Mouse (Mus musculus): ENCODE data around the gene Sptbn1. TPM values are rescaled to one million over a fixed set of nuclear protein-coding genes. Genes with fewer than 3 reads are reported as not detected.

Sptbn1 gene
- polyA plus RNA-seq, 1 experiment from 2014 or later = 215 TPM

GRCm38 (mm10) chr11:30131640-30132039 is 136.3 kb downstream of the Sptbn1 start:
- peaks cover 100% of the 10 kb centered on the region for H3K36me3 ChIP-seq (ENCODE audit: control insufficient read depth, insufficient read depth, low read length)
- peak overlapping the region in 1 of 2 experiments; percentile 30; a peak in 1 of 4 replicates for H3K27ac ChIP-seq (replicated peaks in 1 of 2; ENCODE audit: control insufficient read depth in 1 of 2, insufficient read depth in 1 of 2, low read depth in 2 of 2, low read length in 2 of 2)
- H3K4me1 ChIP-seq (ENCODE audit: control insufficient read depth in 2 of 2, insufficient read depth in 2 of 2, low read length in 2 of 2) = no peaks in the 10 kb centered on the region; a peak in 1 of 4 replicates
- H3K27me3 ChIP-seq (ENCODE audit: control insufficient read depth, insufficient read depth, low read length) = no peaks in the 10 kb centered on the region
- H3K4me2 ChIP-seq (ENCODE audit: low read length) = no peak overlapping the region
- no peaks in the 10 kb centered on the region for H3K9me3 ChIP-seq (ENCODE audit: control insufficient read depth, low read length)
- no peak; the same call in 1 of the 2 replicates for ATAC-seq (ENCODE audit: insufficient number of reproducible peaks, insufficient read depth, low FRiP score, low read depth)
- no peak overlapping the region for H3K9ac ChIP-seq (ENCODE audit: low read length)
- H3K4me3 ChIP-seq (ENCODE audit: control insufficient read depth in 1 of 2, insufficient read depth in 1 of 2, low read depth in 1 of 2, low read length in 2 of 2) = no peak overlapping the region
- 49% methylated on average over 4 of the region's 4 CpGs for WGBS

- Histone ChIP-seq H3K27me3 (ENCODE audit: control insufficient read depth, insufficient read depth, low read length) (no peaks in the 10 kb centered on the region), H3K27ac (replicated peaks in 1 of 2; ENCODE audit: control insufficient read depth in 1 of 2, insufficient read depth in 1 of 2, low read depth in 2 of 2, low read length in 2 of 2) (no peak overlapping the region), H3K36me3 (ENCODE audit: control insufficient read depth, insufficient read depth, low read length) (peaks cover 100% of the 10 kb centered on the region), H3K4me2 (ENCODE audit: low read length) (no peak overlapping the region), H3K4me1 (ENCODE audit: control insufficient read depth in 2 of 2, insufficient read depth in 2 of 2, low read length in 2 of 2) (no peaks in the 10 kb centered on the region; a peak in 1 of 4 replicates), H3K4me3 (ENCODE audit: control insufficient read depth in 1 of 2, insufficient read depth in 1 of 2, low read depth in 1 of 2, low read length in 2 of 2) (no peak overlapping the region), H3K9ac (ENCODE audit: low read length) (no peak overlapping the region), H3K9me3 (ENCODE audit: control insufficient read depth, low read length) (no peaks in the 10 kb centered on the region)
- WGBS = 93% methylated on average over 7 of the region's 7 CpGs
- ATAC-seq (ENCODE audit: insufficient number of reproducible peaks, insufficient read depth, low FRiP score, low read depth) = no peak
Measured at GRCm38 (mm10) chr11:30129339-30129738, 138.6 kb downstream of the Sptbn1 start.

GRCm38 (mm10) chr11:30126840-30127239 is 141.1 kb downstream of the Sptbn1 start:
- H3K4me2 ChIP-seq (ENCODE audit: low read length) = no peak overlapping the region
- H3K4me3 ChIP-seq (ENCODE audit: control insufficient read depth in 1 of 2, insufficient read depth in 1 of 2, low read depth in 1 of 2, low read length in 2 of 2) = no peak overlapping the region
- 90% methylated on average over 1 of the region's 1 CpGs for WGBS
- H3K9me3 ChIP-seq (ENCODE audit: control insufficient read depth, low read length) = no peaks in the 10 kb centered on the region
- H3K4me1 ChIP-seq (ENCODE audit: control insufficient read depth in 2 of 2, insufficient read depth in 2 of 2, low read length in 2 of 2) = no peaks in the 10 kb centered on the region
- H3K9ac ChIP-seq (ENCODE audit: low read length) = no peak overlapping the region
- H3K27ac ChIP-seq (replicated peaks in 1 of 2; ENCODE audit: control insufficient read depth in 1 of 2, insufficient read depth in 1 of 2, low read depth in 2 of 2, low read length in 2 of 2) = no peak overlapping the region
- ATAC-seq (ENCODE audit: insufficient number of reproducible peaks, insufficient read depth, low FRiP score, low read depth) = no peak
- no peaks in the 10 kb centered on the region for H3K27me3 ChIP-seq (ENCODE audit: control insufficient read depth, insufficient read depth, low read length)
- H3K36me3 ChIP-seq (ENCODE audit: control insufficient read depth, insufficient read depth, low read length) = peaks cover 99% of the 10 kb centered on the region

GRCm38 (mm10) chr11:30118038-30118437 is 149.9 kb downstream of the Sptbn1 start:
- Histone ChIP-seq H3K27me3 (ENCODE audit: control insufficient read depth, insufficient read depth, low read length) (no peaks in the 10 kb centered on the region), H3K27ac (replicated peaks in 1 of 2; ENCODE audit: control insufficient read depth in 1 of 2, insufficient read depth in 1 of 2, low read depth in 2 of 2, low read length in 2 of 2) (no peak overlapping the region), H3K4me3 (ENCODE audit: control insufficient read depth in 1 of 2, insufficient read depth in 1 of 2, low read depth in 1 of 2, low read length in 2 of 2) (no peak overlapping the region), H3K9me3 (ENCODE audit: control insufficient read depth, low read length) (no peaks in the 10 kb centered on the region), H3K4me2 (ENCODE audit: low read length) (no peak overlapping the region), H3K36me3 (ENCODE audit: control insufficient read depth, insufficient read depth, low read length) (peaks cover 100% of the 10 kb centered on the region), H3K9ac (ENCODE audit: low read length) (no peak overlapping the region), H3K4me1 (ENCODE audit: control insufficient read depth in 2 of 2, insufficient read depth in 2 of 2, low read length in 2 of 2) (no peaks in the 10 kb centered on the region)
- WGBS = 80% methylated on average over 4 of the region's 4 CpGs
- no peak for ATAC-seq (ENCODE audit: insufficient number of reproducible peaks, insufficient read depth, low FRiP score, low read depth)

- Histone ChIP-seq H3K27ac (replicated peaks in 1 of 2; ENCODE audit: control insufficient read depth in 1 of 2, insufficient read depth in 1 of 2, low read depth in 2 of 2, low read length in 2 of 2) (no peak overlapping the region), H3K4me2 (ENCODE audit: low read length) (no peak overlapping the region), H3K36me3 (ENCODE audit: control insufficient read depth, insufficient read depth, low read length) (peaks cover 100% of the 10 kb centered on the region), H3K27me3 (ENCODE audit: control insufficient read depth, insufficient read depth, low read length) (no peaks in the 10 kb centered on the region), H3K4me3 (ENCODE audit: control insufficient read depth in 1 of 2, insufficient read depth in 1 of 2, low read depth in 1 of 2, low read length in 2 of 2) (no peak overlapping the region), H3K4me1 (ENCODE audit: control insufficient read depth in 2 of 2, insufficient read depth in 2 of 2, low read length in 2 of 2) (no peaks in the 10 kb centered on the region), H3K9me3 (ENCODE audit: control insufficient read depth, low read length) (no peaks in the 10 kb centered on the region), H3K9ac (ENCODE audit: low read length) (no peak overlapping the region)
- WGBS = 96% methylated on average over 2 of the region's 2 CpGs
- ATAC-seq (ENCODE audit: insufficient number of reproducible peaks, insufficient read depth, low FRiP score, low read depth) = no peak
Measured at GRCm38 (mm10) chr11:30113631-30114030, 154.3 kb downstream of the Sptbn1 start.

- H3K4me2 ChIP-seq (ENCODE audit: low read length) = no peak overlapping the region
Measured at GRCm38 (mm10) chr11:30110634-30111033, 157.3 kb downstream of the Sptbn1 start.

GRCm38 (mm10) chr11:30104177-30104576 is 163.8 kb downstream of the Sptbn1 start:
- Histone ChIP-seq H3K27me3 (ENCODE audit: control insufficient read depth, insufficient read depth, low read length) (no peaks in the 10 kb centered on the region), H3K4me2 (ENCODE audit: low read length) (no peak overlapping the region), H3K9me3 (ENCODE audit: control insufficient read depth, low read length) (no peaks in the 10 kb centered on the region), H3K27ac (replicated peaks in 1 of 2; ENCODE audit: control insufficient read depth in 1 of 2, insufficient read depth in 1 of 2, low read depth in 2 of 2, low read length in 2 of 2) (no peak overlapping the region), H3K9ac (ENCODE audit: low read length) (no peak overlapping the region), H3K36me3 (ENCODE audit: control insufficient read depth, insufficient read depth, low read length) (peaks cover 98% of the 10 kb centered on the region), H3K4me3 (ENCODE audit: control insufficient read depth in 1 of 2, insufficient read depth in 1 of 2, low read depth in 1 of 2, low read length in 2 of 2) (no peak overlapping the region), H3K4me1 (ENCODE audit: control insufficient read depth in 2 of 2, insufficient read depth in 2 of 2, low read length in 2 of 2) (no peaks in the 10 kb centered on the region)
- no peak for ATAC-seq (ENCODE audit: insufficient number of reproducible peaks, insufficient read depth, low FRiP score, low read depth)
- 92% methylated on average over 10 of the region's 10 CpGs for WGBS

More at GRCm38 (mm10) chr11:30110634-30111033, 157.3 kb downstream of the Sptbn1 start:
- Histone ChIP-seq H3K27me3 (ENCODE audit: control insufficient read depth, insufficient read depth, low read length) (no peaks in the 10 kb centered on the region), H3K9me3 (ENCODE audit: control insufficient read depth, low read length) (no peaks in the 10 kb centered on the region), H3K4me1 (ENCODE audit: control insufficient read depth in 2 of 2, insufficient read depth in 2 of 2, low read length in 2 of 2) (no peaks in the 10 kb centered on the region), H3K4me3 (ENCODE audit: control insufficient read depth in 1 of 2, insufficient read depth in 1 of 2, low read depth in 1 of 2, low read length in 2 of 2) (no peak overlapping the region), H3K27ac (replicated peaks in 1 of 2; ENCODE audit: control insufficient read depth in 1 of 2, insufficient read depth in 1 of 2, low read depth in 2 of 2, low read length in 2 of 2) (no peak overlapping the region), H3K9ac (ENCODE audit: low read length) (no peak overlapping the region), H3K36me3 (ENCODE audit: control insufficient read depth, insufficient read depth, low read length) (peaks cover 98% of the 10 kb centered on the region)
- WGBS = 89% methylated on average over 7 of the region's 7 CpGs
- ATAC-seq (ENCODE audit: insufficient number of reproducible peaks, insufficient read depth, low FRiP score, low read depth) = no peak

- Histone ChIP-seq H3K4me2 (ENCODE audit: low read length) (no peak overlapping the region), H3K9me3 (ENCODE audit: control insufficient read depth, low read length) (0 out of 2 replicates have a peak, but pooled peaks cover 1% of the 10 kb centered on the region), H3K27ac (replicated peaks in 1 of 2; ENCODE audit: control insufficient read depth in 1 of 2, insufficient read depth in 1 of 2, low read depth in 2 of 2, low read length in 2 of 2) (no peak overlapping the region), H3K36me3 (ENCODE audit: control insufficient read depth, insufficient read depth, low read length) (peaks cover 98% of the 10 kb centered on the region), H3K27me3 (ENCODE audit: control insufficient read depth, insufficient read depth, low read length) (no peaks in the 10 kb centered on the region), H3K9ac (ENCODE audit: low read length) (no peak overlapping the region), H3K4me3 (ENCODE audit: control insufficient read depth in 1 of 2, insufficient read depth in 1 of 2, low read depth in 1 of 2, low read length in 2 of 2) (no peak overlapping the region), H3K4me1 (ENCODE audit: control insufficient read depth in 2 of 2, insufficient read depth in 2 of 2, low read length in 2 of 2) (no peaks in the 10 kb centered on the region)
- 78% methylated on average over 2 of the region's 2 CpGs for WGBS
- no peak for ATAC-seq (ENCODE audit: insufficient number of reproducible peaks, insufficient read depth, low FRiP score, low read depth)
Measured at GRCm38 (mm10) chr11:30102594-30102993, 165.4 kb downstream of the Sptbn1 start.
